Mouse (Mus musculus): ENCODE data around the gene Deaf1.

- peak; percentile 67 for TF ChIP-seq CTCF (IDR thresholded peaks at IDR 0.05; ENCODE audit: low read depth)
- TF ChIP-seq EP300 (IDR thresholded peaks at IDR 0.05; ENCODE audit: low read depth) = no peak
These were observed 62.6 kb downstream of the Deaf1 start for GRCm38 (mm10) chr7:141264761-141265410.
